Mouse (Mus musculus) liver (tissue): Measurements from ENCODE around the gene Tbk1.

Experiments
- DNase-seq: peaks from one replicate; pipeline ENCODE4 v3.0.0-alpha.2; 2020; ENCODE audit warnings: mixed read lengths

The Tbk1 gene

DNA sequence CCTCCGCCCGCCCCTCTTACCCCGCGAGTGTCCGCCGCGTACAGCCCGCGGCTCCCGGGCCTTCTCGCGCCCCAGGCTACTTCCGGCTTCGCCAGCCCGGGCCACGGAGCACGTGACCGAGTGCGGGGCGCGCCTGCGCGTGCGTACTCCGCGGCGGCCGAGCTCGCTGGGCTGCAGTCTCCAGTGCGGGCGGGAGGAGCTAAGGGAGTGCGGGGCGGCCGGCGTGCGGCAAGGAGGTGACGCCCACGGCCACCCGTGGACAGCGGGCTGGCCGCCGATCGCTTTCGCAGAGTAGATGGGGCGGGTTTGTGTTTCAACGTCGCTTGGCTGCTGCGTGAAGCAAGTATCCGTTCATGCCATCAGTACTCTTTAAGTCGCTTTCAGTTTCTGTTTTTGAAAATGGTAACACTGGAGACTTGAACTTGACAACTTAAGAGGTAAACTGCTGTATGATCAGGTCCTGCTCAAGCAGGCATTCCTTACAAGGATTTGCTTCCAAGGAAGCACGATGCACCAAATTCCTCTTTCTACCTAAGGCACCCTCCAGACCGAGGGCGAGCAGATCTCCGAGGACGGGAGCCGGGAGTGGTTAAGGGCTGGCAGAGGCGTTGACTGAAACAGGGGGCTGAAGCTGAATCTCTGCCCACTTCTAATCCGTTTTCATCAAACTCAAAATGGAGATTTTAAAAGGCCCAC is at the start of gene Tbk1:
Gene Tbk1 (minus strand): TSS at position 113 of the 696 bp plus-strand sequence.
- peak; percentile 95 for DNase-seq

GRCm38 (mm10) chr10:121636276-121636675 is 49.7 kb upstream of the Tbk1 start:
- no peak for DNase-seq

GRCm38 (mm10) chr10:121634159-121634558 is 47.6 kb upstream of the Tbk1 start:
- no peak for DNase-seq

- DNase-seq, result no peak
These were observed 42.0 kb upstream of the Tbk1 start for GRCm38 (mm10) chr10:121628561-121629040.

- no peak for DNase-seq
These were observed 40.7 kb upstream of the Tbk1 start for GRCm38 (mm10) chr10:121627216-121627852.

- peak; percentile 99 for DNase-seq
These were observed 39.7 kb upstream of the Tbk1 start, which contains the start of gene Xpot for GRCm38 (mm10) chr10:121626186-121626882. Gene Xpot, minus strand, starts transcription at chr10:121626332.

DNA sequence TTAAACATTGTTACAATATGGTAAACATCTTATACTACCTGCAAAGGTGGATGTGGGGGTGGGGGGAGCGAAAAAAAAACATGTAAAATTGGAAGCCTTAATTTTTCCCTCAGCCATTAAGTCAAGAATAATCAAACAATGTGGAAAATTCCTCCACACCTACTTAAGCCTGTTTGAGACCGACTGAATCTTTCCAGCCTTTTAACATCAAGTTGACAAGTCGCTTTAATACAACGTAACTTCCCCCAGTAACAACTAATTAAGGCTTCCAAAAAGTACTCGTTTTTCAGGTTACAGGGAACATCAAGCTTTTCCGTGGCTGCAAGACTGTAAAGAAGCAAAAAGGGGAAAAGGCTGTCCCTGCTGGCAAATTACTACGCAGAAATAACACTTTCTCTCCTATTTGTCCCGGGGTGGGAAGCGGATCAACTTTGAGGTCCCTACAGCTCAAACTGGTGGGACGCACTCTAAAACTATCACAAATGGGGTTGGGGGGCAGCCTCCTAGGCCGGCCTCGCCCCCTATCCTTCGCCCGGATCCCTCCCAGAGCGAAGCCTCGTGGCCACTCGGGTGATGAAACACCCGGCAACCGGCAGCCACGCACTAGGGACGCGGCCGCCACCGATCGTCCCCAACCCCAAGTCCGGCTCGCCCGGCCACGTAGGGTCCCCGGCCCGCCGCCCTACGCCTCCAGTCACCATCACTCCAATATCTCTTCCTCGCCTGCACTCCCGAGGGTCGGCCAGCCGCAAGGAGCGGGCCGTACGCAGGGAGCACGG is 39.0 kb upstream of the Tbk1 start:
- DNase-seq, result no peak

- DNase-seq, result no peak
These were observed 38.4 kb upstream of the Tbk1 start for GRCm38 (mm10) chr10:121625006-121625405.

DNA sequence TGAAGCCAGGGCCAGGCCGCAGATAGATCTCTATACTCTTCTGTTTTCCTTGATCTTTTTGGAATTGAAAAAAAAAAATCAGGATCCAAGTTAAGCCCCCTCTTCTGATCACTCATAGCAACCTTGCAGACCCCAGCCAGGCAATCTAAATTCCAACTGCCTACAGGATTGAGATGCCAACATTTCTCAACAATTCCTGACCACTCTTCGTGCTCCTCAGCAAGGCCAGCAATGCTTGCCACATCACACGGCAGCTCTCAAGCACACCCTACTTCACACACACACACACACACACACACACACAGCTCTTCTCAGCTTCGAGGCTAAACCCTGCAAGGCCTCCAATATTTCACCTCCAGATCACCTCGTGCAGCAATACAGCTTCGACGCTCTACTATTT is 37.1 kb upstream of the Tbk1 start:
- DNase-seq, result no peak

- DNase-seq, result no peak
These were observed 35.8 kb upstream of the Tbk1 start for GRCm38 (mm10) chr10:121622431-121622830.

DNA sequence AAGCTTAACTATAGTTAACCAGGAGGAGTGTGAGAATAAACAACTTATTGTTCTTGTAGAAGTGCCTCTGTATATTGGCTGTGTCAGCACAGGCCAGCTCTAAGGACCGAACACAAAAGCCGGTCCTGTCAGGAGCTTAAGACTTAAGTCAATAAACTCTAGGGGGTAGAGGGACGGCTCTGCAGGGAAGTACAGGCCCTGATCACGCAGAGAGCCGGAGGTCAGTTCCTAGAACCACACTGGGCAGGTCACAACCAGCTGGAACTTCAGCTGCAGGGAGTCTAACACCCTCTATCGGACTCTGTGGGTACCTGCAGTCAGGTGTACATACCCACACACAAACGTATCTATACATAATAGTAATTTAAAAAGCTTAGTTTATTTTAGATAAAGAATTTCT is 29.3 kb upstream of the Tbk1 start:
- no peak for DNase-seq

DNA sequence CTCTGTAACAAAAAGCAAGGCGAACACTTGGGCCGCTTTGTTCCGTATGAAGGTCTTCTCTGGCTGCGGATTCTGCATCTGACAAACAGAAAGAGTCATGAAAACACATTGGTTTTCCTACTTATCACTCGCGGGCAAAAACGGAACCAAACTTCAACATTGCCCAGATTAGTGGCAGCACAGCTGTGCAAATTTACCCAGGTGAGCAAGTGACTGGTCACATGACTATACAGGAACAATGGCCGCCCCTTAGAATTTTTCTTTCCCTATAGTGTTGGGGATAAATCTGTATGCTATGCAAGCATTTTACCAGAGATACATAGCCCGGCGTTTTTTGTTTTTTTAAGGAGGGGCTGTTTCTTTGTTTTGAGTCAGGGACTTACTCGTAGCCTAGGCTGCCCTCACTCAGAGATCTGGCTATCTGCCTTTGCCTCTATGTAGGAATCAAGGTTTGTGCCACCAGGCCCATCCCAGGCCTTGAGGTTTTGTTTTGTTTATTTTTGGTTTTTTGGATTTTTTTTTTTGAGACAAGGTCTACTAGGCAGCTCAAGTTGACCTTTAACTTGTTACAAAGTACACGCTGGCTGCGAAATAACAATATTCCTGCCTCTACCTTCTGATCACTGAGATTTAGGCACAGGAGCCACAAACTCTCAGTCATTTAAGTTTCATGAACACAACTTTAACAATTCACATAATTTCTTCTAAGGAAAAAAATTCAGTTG is 28.7 kb upstream of the Tbk1 start:
- no peak for DNase-seq

DNA sequence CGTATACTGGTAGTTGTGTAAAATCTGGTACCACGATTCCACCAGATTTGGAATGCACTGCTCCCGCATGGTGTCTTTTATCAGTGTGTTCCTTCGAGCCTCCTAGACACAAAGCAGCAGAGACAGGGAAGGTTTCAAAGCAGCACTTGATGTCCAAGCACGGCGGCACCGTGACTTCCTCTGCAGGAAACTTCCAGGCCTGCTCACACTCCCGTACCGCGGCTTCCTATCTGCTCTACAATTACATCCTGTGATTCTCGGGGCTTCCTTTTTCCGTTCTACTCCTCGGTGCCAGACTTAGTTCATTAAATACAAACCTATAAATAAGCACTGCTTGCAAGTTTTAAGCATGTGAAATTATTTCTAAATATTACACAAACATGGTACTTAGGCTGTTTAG is 27.0 kb upstream of the Tbk1 start:
- peak; percentile 27 for DNase-seq

DNA sequence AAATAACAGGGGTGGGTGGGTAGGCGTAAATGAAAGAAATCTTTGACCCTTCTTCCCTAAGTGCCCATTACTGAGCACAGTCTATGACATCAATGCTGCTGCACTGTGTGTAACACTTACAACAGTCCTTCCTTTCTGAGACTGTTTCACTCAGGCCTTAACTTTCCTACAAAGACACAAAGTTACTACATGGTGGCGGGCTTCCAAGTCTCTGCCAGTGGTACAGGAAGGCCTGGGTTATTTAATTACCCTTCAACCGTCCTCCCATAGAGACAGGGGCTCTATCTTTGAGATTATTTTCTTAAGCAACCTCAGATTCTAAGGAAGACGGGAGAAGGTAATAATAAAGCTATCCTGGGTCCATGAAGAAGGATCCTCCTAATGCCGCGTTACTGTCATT is 25.9 kb upstream of the Tbk1 start:
- no peak for DNase-seq

- DNase-seq, result no peak
These were observed 25.0 kb upstream of the Tbk1 start for GRCm38 (mm10) chr10:121611587-121611986.

DNA sequence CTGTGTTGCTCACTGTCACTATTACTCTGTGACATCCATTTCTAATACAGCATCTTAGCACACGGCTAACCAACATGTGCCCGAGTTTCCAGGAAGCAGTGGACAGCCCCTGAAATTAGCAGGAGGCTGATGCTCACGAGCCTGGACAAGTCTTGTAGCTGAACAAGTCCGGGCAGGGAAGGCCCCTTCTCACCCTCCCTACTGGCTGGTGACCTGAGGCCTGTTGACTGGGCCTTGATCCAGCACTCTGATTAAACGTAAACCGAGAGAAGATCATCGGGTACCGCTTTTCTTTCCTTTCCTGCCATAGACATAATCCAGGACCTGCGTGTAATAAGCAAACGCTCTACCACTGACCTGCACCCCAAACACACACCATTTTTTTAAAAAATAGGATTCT is 21.6 kb upstream of the Tbk1 start:
- DNase-seq, result no peak

DNA sequence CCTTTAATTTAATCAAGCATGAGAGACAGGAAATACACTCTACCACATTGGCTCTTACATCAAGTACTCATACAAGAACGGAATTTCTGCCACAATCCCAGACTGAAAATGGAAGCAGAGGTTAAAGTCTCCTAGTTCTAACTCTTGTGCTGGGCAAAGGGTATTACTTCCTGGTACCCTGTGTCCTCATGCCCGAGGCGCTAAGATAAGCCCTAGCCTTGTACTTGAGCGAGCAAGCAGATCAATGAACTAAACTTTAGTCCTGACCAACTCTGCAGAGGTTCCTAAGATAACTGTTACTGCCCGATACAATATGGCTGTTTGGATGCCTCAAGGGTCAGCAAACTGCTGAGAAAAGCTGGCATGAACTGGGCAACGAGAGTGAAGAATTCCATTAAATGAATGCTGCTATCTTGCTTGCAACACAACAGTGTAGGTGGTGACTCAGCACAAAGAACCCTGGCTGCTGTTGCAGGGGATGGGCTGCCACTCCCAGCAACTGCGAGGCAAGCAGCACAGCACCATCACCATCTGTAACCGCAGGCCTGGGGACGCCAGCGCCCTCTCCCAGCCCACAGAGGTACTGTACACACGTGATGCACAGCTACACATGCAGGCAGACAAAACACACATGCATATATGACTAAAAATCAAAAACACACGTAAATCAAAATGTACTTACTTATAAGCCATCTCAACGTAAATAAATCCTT is 18.2 kb upstream of the Tbk1 start:
- DNase-seq, result peak; percentile 32

GRCm38 (mm10) chr10:121603556-121603955 is 17.0 kb upstream of the Tbk1 start:
- no peak for DNase-seq

GRCm38 (mm10) chr10:121601272-121601671 is 14.7 kb upstream of the Tbk1 start:
- no peak for DNase-seq

GRCm38 (mm10) chr10:121596580-121596979 is 10.0 kb upstream of the Tbk1 start:
- DNase-seq, result no peak

DNA sequence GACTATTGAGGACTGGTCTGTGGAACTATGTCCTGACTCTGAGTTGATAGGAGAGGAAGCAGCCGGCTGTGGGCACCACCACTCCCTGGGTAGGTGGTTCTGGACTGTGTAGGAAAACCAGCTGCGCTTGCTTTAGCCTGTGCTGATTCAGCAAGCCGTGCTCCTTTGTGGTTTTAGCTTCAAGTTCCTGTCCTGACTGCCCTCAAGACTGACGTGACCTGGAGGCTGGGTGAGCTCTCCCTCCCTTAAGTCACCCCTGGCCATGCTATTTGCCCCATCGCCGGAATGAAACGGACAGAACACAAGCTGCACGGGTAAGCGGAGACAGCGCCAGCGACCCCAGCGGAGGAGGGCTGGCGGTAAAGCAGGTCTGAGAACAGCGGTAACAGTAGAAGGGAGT is 4.5 kb upstream of the Tbk1 start:
- DNase-seq, result no peak

- no peak for DNase-seq
These were observed 819 bp upstream of the Tbk1 start for GRCm38 (mm10) chr10:121587371-121587840.
